Mouse (Mus musculus) limb, embryonic 10.5 days (tissue): ENCODE data around the gene Phka2. TPM values are rescaled to one million over a fixed set of nuclear protein-coding genes. Genes with fewer than 3 reads are reported as not detected.
A peak's percentile ranks its signal among the peaks of the same experiment; 100 is the strongest.

ENCODE experiments used
- DNase-seq: peaks from one replicate; pipeline ENCODE4 v3.0.0-alpha.2; 2017; ENCODE audit warnings: low spot score
- H3K27ac ChIP-seq: fragments of 300-500 bp; sonication (generic); 2 replicates; pipeline ENCODE4 v1.5.1; 2016; ENCODE audit warnings: mild to moderate bottlenecking
- H3K27me3 ChIP-seq: fragments of 300-500 bp; sonication (generic); 2 replicates; pipeline ENCODE4 v1.6.1; 2016; ENCODE audit warnings: low read depth, mild to moderate bottlenecking; ENCODE audit not compliant: poor library complexity, severe bottlenecking
- H3K36me3 ChIP-seq: fragments of 300-500 bp; sonication (generic); 2 replicates; pipeline ENCODE4 v1.6.1; 2016; ENCODE audit warnings: mild to moderate bottlenecking, moderate library complexity
- H3K4me1 ChIP-seq: fragments of 300-500 bp; sonication (generic); 2 replicates; pipeline ENCODE4 v1.6.1; 2016
- H3K4me3 ChIP-seq: fragments of 300-500 bp; sonication (generic); 2 replicates; pipeline ENCODE4 v1.5.1; 2016; ENCODE audit warnings: mild to moderate bottlenecking, moderate library complexity
- H3K9me3 ChIP-seq: fragments of 300-500 bp; sonication (generic); replicated peaks from 2 replicates; pipeline ENCODE4 v1.6.1; 2016; ENCODE audit warnings: mild to moderate bottlenecking
- WGBS: fragments of 180-500 bp; shearing (Covaris S2); methylation state at CpG from one replicate; pipeline ENCODE4 v1.1.7; 2016; 5-methylcytosine and 5-hydroxymethylcytosine counted together
- polyA plus RNA-seq: library from polyadenylated mRNA; unstranded; fragments of >200 nt; fragmentation: Nextera tagmentation; extraction: Ambion mirVana; gene quantifications from 2 replicates; pipeline ENCODE4 v1.2.1, GENCODE M21; 2016

The Phka2 gene
- polyA plus RNA-seq, 1 experiment from 2014 or later = 16.4 TPM

GRCm38 (mm10) chrX:160603981-160604541 is 102.1 kb downstream of the Phka2 start:
- Histone ChIP-seq H3K36me3 (no peaks in the 10 kb centered on the region), H3K27me3 (peaks cover 76% of the 10 kb centered on the region)

DNA sequence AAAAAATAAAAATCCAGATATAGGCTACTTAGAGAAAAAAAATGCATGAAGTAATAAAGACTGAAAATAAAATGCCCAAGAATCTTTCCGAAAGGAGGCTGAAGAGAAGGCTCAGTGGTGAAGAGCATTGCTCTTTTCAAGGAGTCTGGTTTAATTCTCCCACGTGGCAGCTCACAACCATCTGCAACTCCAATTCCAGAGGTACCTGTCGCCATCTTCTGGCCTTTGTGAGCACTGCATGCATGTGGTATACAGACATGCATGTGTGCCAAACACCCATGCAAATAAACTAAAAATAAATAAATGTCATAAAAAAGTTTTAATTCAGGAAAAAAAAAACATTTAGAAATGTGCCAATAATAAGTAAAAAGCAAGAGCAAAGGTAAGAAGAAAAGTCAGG is 107.9 kb downstream of the Phka2 start:
- Histone ChIP-seq H3K4me3 (no peak overlapping the region), H3K27me3 (peaks cover 63% of the 10 kb centered on the region), H3K9me3 (no peaks in the 10 kb centered on the region), H3K27ac (no peak overlapping the region), H3K36me3 (no peaks in the 10 kb centered on the region), H3K4me1 (no peaks in the 10 kb centered on the region)
- 43% methylated on average over 3 of the region's 3 CpGs for WGBS
- peak; percentile 35 for DNase-seq

More at GRCm38 (mm10) chrX:160603981-160604541, 102.1 kb downstream of the Phka2 start:
- Histone ChIP-seq H3K9me3 (no peaks in the 10 kb centered on the region), H3K27ac (no peak overlapping the region), H3K4me1 (peaks cover 4% of the 10 kb centered on the region), H3K4me3 (no peak overlapping the region)
- no peak for DNase-seq
- 68% methylated on average over 6 of the region's 6 CpGs for WGBS

- Histone ChIP-seq H3K4me1 (no peaks in the 10 kb centered on the region), H3K9me3 (no peaks in the 10 kb centered on the region), H3K27ac (no peak overlapping the region), H3K4me3 (no peak overlapping the region), H3K27me3 (peaks cover 61% of the 10 kb centered on the region), H3K36me3 (no peaks in the 10 kb centered on the region)
- WGBS = 87% methylated on average over 2 of the region's 2 CpGs
- DNase-seq = no peak
Observed at GRCm38 (mm10) chrX:160610482-160610881, 108.5 kb downstream of the Phka2 start.

GRCm38 (mm10) chrX:160610882-160611644 is 109.1 kb downstream of the Phka2 start:
- no peak overlapping the region for H3K27ac ChIP-seq
- no peaks in the 10 kb centered on the region for H3K4me1 ChIP-seq
- H3K4me3 ChIP-seq = no peak overlapping the region
- H3K36me3 ChIP-seq = no peaks in the 10 kb centered on the region
- DNase-seq = no peak
- H3K27me3 ChIP-seq = peaks cover 55% of the 10 kb centered on the region
- H3K9me3 ChIP-seq = no peaks in the 10 kb centered on the region
- 48% methylated on average over 4 of the region's 4 CpGs for WGBS

Other genes with a start within 250 kb of the Phka2 start
- 0.06 and 0.36 TPM in 2 replicates for gene Adgrg2, start 111.5 kb upstream of the Phka2 start, polyA plus RNA-seq
- 0.08 TPM in 1 of 2 replicates, not detected in the other for gene Ppef1, start 233.6 kb downstream of the Phka2 start, polyA plus RNA-seq